Mouse (Mus musculus): ENCODE results near the gene Bpifb9a. TPM values are rescaled to one million over a fixed set of nuclear protein-coding genes. Genes with fewer than 3 reads are reported as not detected.

Bpifb9a gene
- polyA plus RNA-seq, 1 experiment from 2014 or later = not detected

Other genes starting within 250 kb of the Bpifb9a start
- not detected in 2 replicates for gene Bpifa2, start 249.6 kb upstream of the Bpifb9a start, polyA plus RNA-seq (2015; fragmentation: Nextera tagmentation; extraction: Ambion mirVana)
- gene Bpifa3, start 127.5 kb upstream of the Bpifb9a start, polyA plus RNA-seq (2015; fragmentation: Nextera tagmentation; extraction: Ambion mirVana) = not detected in 2 replicates
- not detected in 2 replicates for gene Bpifa1, start 115.0 kb upstream of the Bpifb9a start, polyA plus RNA-seq (2015; fragmentation: Nextera tagmentation; extraction: Ambion mirVana)
- not detected in 2 replicates for gene Bpifa5, start 95.2 kb upstream of the Bpifb9a start, polyA plus RNA-seq (2015; fragmentation: Nextera tagmentation; extraction: Ambion mirVana)
- 234 and 239 TPM in 2 replicates for gene Bpifb1, start 67.0 kb upstream of the Bpifb9a start, polyA plus RNA-seq (2015; fragmentation: Nextera tagmentation; extraction: Ambion mirVana)
- 0.36 and 0.83 TPM in 2 replicates for gene Bpifb5, start 34.1 kb upstream of the Bpifb9a start, polyA plus RNA-seq (2015; fragmentation: Nextera tagmentation; extraction: Ambion mirVana)
- gene Bpifb9b, start 49.4 kb downstream of the Bpifb9a start, polyA plus RNA-seq (2015; fragmentation: Nextera tagmentation; extraction: Ambion mirVana) = not detected in 2 replicates
- 15.6 and 18.3 TPM in 2 replicates for gene Cdk5rap1, start 115.2 kb downstream of the Bpifb9a start, polyA plus RNA-seq (2015; fragmentation: Nextera tagmentation; extraction: Ambion mirVana)
- 7.3 and 7.5 TPM in 2 replicates for gene Snta1, start 150.2 kb downstream of the Bpifb9a start, polyA plus RNA-seq (2015; fragmentation: Nextera tagmentation; extraction: Ambion mirVana)
- 32.1 and 34.7 TPM in 2 replicates for gene Cbfa2t2, start 178.6 kb downstream of the Bpifb9a start, polyA plus RNA-seq (2015; fragmentation: Nextera tagmentation; extraction: Ambion mirVana)

Measured in stomach, embryonic 15.5 days (tissue).